Mouse (Mus musculus) monocyte, adult 5-6 weeks (primary cell): Measurements from ENCODE around the gene Fbxo22. TPM values are rescaled to one million over a fixed set of nuclear protein-coding genes. Genes with fewer than 3 reads are reported as not detected.
A peak's percentile ranks its signal among the peaks of the same experiment; 100 is the strongest.
"Not testable (repeated sequence)": the region's sequence is repeated elsewhere in the genome, so short reads cannot be mapped to it uniquely, and the experiment has no call there.

Experiments used
- ATAC-seq: fragments of 153-309, 156-312 bp; replicated peaks from 2 replicates; pipeline ENCODE4 v1.8.0; 2017; ENCODE audit warnings: mild to moderate bottlenecking; ENCODE audit not compliant: low TSS enrichment, insufficient number of reproducible peaks, severe bottlenecking, poor library complexity, low FRiP score
- total RNA-seq: library from RNA; stranded (forward); fragments of 200-1000, 200-491, 200-594 nt; gene quantifications from 3 replicates; pipeline ENCODE4 v1.2.3, GENCODE M21; 2017

Gene Fbxo22
- total RNA-seq, 1 experiment from 2014 or later = 59.4 TPM

- ATAC-seq = no peak
These were observed 23.9 kb downstream of the Fbxo22 start for GRCm38 (mm10) chr9:55232586-55232985.

GRCm38 (mm10) chr9:55233076-55233475 is 24.4 kb downstream of the Fbxo22 start:
- not testable (repeated sequence) for ATAC-seq

- ATAC-seq = no peak
These were observed 27.8 kb downstream of the Fbxo22 start for GRCm38 (mm10) chr9:55236235-55237165.

GRCm38 (mm10) chr9:55240852-55241251 is 32.1 kb downstream of the Fbxo22 start:
- ATAC-seq = no peak

- ATAC-seq = no peak
These were observed 33.3 kb downstream of the Fbxo22 start for GRCm38 (mm10) chr9:55241863-55242685.

- ATAC-seq = no peak
These were observed 34.6 kb downstream of the Fbxo22 start for GRCm38 (mm10) chr9:55243280-55243679.

GRCm38 (mm10) chr9:55244079-55244478 is 35.4 kb downstream of the Fbxo22 start:
- no peak for ATAC-seq

- not testable (repeated sequence) for ATAC-seq
These were observed 36.5 kb downstream of the Fbxo22 start for GRCm38 (mm10) chr9:55245057-55245750.

GRCm38 (mm10) chr9:55246440-55246839 is 37.7 kb downstream of the Fbxo22 start:
- ATAC-seq = no peak

- no peak for ATAC-seq
These were observed 38.2 kb downstream of the Fbxo22 start for GRCm38 (mm10) chr9:55246918-55247317.

- no peak for ATAC-seq
These were observed 39.7 kb downstream of the Fbxo22 start for GRCm38 (mm10) chr9:55248465-55248864.

- no peak for ATAC-seq
These were observed 42.0 kb downstream of the Fbxo22 start for GRCm38 (mm10) chr9:55250595-55251247.

GRCm38 (mm10) chr9:55252097-55252496 is 43.4 kb downstream of the Fbxo22 start:
- ATAC-seq = not testable (repeated sequence)

- no peak for ATAC-seq
These were observed 45.1 kb downstream of the Fbxo22 start for GRCm38 (mm10) chr9:55253849-55254248.

GRCm38 (mm10) chr9:55255056-55255455 is 46.3 kb downstream of the Fbxo22 start:
- no peak for ATAC-seq

GRCm38 (mm10) chr9:55255604-55256003 is 46.9 kb downstream of the Fbxo22 start:
- peak; percentile 80 for ATAC-seq

GRCm38 (mm10) chr9:55257105-55257504 is 48.4 kb downstream of the Fbxo22 start:
- ATAC-seq = no peak

- no peak for ATAC-seq
These were observed 51.0 kb downstream of the Fbxo22 start for GRCm38 (mm10) chr9:55259741-55260140.
